Mouse (Mus musculus) thymus, adult 2 months (tissue): Measurements from ENCODE around the gene Soat1.

Source experiments
- CTCF ChIP-seq: fragments of 200-500 bp; IDR thresholded peaks from 2 replicates; pipeline ENCODE4 v1.5.1; 2012; ENCODE audit warnings: mild to moderate bottlenecking, control low read depth, low read length, moderate library complexity, borderline replicate concordance; ENCODE audit not compliant: control insufficient read depth, poor library complexity, insufficient read depth; ENCODE audit errors: extremely low read depth
- POLR2A ChIP-seq: fragments of 200-500 bp; IDR thresholded peaks from 2 replicates; pipeline ENCODE4 v1.6.1; 2012; ENCODE audit warnings: mild to moderate bottlenecking, low read length, control low read depth, moderate library complexity; ENCODE audit not compliant: control insufficient read depth, poor library complexity, insufficient read depth; ENCODE audit errors: extremely low read depth

DNA sequence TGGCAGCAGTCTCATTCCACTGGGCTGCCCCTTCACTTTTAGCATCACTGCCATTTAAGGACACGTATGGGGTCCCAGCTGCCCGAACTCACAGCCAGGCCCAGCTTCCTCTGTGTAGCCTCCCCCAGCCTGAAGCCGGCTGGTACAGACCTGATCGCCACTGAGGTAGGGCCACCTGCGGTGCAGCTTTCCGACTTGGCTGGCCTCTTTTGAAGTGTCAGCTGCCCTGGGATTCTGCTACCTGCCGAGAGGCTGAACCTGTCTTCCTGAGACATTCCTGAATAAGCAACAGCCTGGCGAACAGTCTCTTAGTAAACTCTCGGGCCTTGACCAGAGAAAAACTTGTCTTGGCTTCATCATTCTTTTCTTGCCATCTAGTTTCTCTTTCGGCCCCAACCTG is 70.9 kb downstream of the Soat1 start:
- TF ChIP-seq CTCF (no peak), POLR2A (no peak)
